Mouse (Mus musculus): ENCODE data around the gene Nxpe3. TPM values are rescaled to one million over a fixed set of nuclear protein-coding genes. Genes with fewer than 3 reads are reported as not detected.
"Not testable (repeated sequence)": the region's sequence is repeated elsewhere in the genome, so short reads cannot be mapped to it uniquely, and the experiment has no call there.

Nxpe3 gene
- polyA plus RNA-seq, 1 experiment from 2014 or later, result 0.81 TPM

GRCm38 (mm10) chr16:55863149-55863815, 31.8 kb downstream of the Nxpe3 start:
- Histone ChIP-seq H3K4me2 (ENCODE audit: low read depth, low read length) (no peak overlapping the region), H3K9ac (ENCODE audit: low read length) (no peak overlapping the region), H3K36me3 (ENCODE audit: control insufficient read depth, insufficient read depth) (no peaks in the 10 kb centered on the region), H3K27ac (ENCODE audit: low read length) (no peak overlapping the region), H3K4me3 (ENCODE audit: low read length) (no peak overlapping the region), H3K9me3 (replicated peaks; ENCODE audit: control insufficient read depth, low read length) (no peaks in the 10 kb centered on the region), H3K27me3 (ENCODE audit: control insufficient read depth, insufficient read depth, low read length) (no peaks in the 10 kb centered on the region), H3K4me1 (ENCODE audit: control insufficient read depth, insufficient read depth, low read length) (no peaks in the 10 kb centered on the region)
- WGBS, result 21% methylated on average over 7 of the region's 7 CpGs
- no peak for ATAC-seq (replicated peaks; ENCODE audit: extremely low read depth, insufficient read depth, low FRiP score)

GRCm38 (mm10) chr16:55861104-55861503, 34.0 kb downstream of the Nxpe3 start:
- no peaks in the 10 kb centered on the region for H3K4me1 ChIP-seq (ENCODE audit: control insufficient read depth, insufficient read depth, low read length)
- no peak overlapping the region for H3K27ac ChIP-seq (ENCODE audit: low read length)
- no peaks in the 10 kb centered on the region for H3K27me3 ChIP-seq (ENCODE audit: control insufficient read depth, insufficient read depth, low read length)
- 65% methylated on average over 3 of the region's 3 CpGs for WGBS
- H3K4me3 ChIP-seq (ENCODE audit: low read length), result no peak overlapping the region
- no peaks in the 10 kb centered on the region for H3K9me3 ChIP-seq (replicated peaks; ENCODE audit: control insufficient read depth, low read length)
- H3K9ac ChIP-seq (ENCODE audit: low read length), result no peak overlapping the region
- peaks cover 2% of the 10 kb centered on the region; the same call in 1 of the 2 replicates for H3K36me3 ChIP-seq (ENCODE audit: control insufficient read depth, insufficient read depth)
- no peak overlapping the region for H3K4me2 ChIP-seq (ENCODE audit: low read depth, low read length)
- no peak for ATAC-seq (replicated peaks; ENCODE audit: extremely low read depth, insufficient read depth, low FRiP score)

- not testable (repeated sequence) for H3K4me1 ChIP-seq (ENCODE audit: control insufficient read depth, insufficient read depth, low read length); H3K9me3 ChIP-seq (replicated peaks; ENCODE audit: control insufficient read depth, low read length); H3K4me3 ChIP-seq (ENCODE audit: low read length); ATAC-seq (replicated peaks; ENCODE audit: extremely low read depth, insufficient read depth, low FRiP score); H3K4me2 ChIP-seq (ENCODE audit: low read depth, low read length); H3K27ac ChIP-seq (ENCODE audit: low read length); H3K36me3 ChIP-seq (ENCODE audit: control insufficient read depth, insufficient read depth); H3K27me3 ChIP-seq (ENCODE audit: control insufficient read depth, insufficient read depth, low read length); H3K9ac ChIP-seq (ENCODE audit: low read length)
- 96% methylated on average over 4 of the region's 4 CpGs for WGBS
Observed at GRCm38 (mm10) chr16:55859421-55859820, 35.7 kb downstream of the Nxpe3 start.

GRCm38 (mm10) chr16:55858465-55858864, 36.6 kb downstream of the Nxpe3 start:
- ATAC-seq (replicated peaks; ENCODE audit: extremely low read depth, insufficient read depth, low FRiP score), result no peak
- WGBS, result 64% methylated on average over 6 of the region's 6 CpGs

GRCm38 (mm10) chr16:55852943-55853727, 42.0 kb downstream of the Nxpe3 start:
- Histone ChIP-seq H3K4me3 (ENCODE audit: low read length) (no peak overlapping the region), H3K4me2 (ENCODE audit: low read depth, low read length) (no peak overlapping the region), H3K27ac (ENCODE audit: low read length) (no peak overlapping the region), H3K27me3 (ENCODE audit: control insufficient read depth, insufficient read depth, low read length) (no peaks in the 10 kb centered on the region), H3K9me3 (replicated peaks; ENCODE audit: control insufficient read depth, low read length) (no peaks in the 10 kb centered on the region), H3K9ac (ENCODE audit: low read length) (no peak overlapping the region), H3K4me1 (ENCODE audit: control insufficient read depth, insufficient read depth, low read length) (no peaks in the 10 kb centered on the region), H3K36me3 (ENCODE audit: control insufficient read depth, insufficient read depth) (peaks cover 2% of the 10 kb centered on the region; the same call in 1 of the 2 replicates)
- ATAC-seq (replicated peaks; ENCODE audit: extremely low read depth, insufficient read depth, low FRiP score), result no peak
- 56% methylated on average over 19 of the region's 19 CpGs for WGBS

More at GRCm38 (mm10) chr16:55858465-55858864, 36.6 kb downstream of the Nxpe3 start:
- Histone ChIP-seq H3K36me3 (ENCODE audit: control insufficient read depth, insufficient read depth) (peaks cover 2% of the 10 kb centered on the region; the same call in 1 of the 2 replicates), H3K9ac (ENCODE audit: low read length) (no peak overlapping the region), H3K4me2 (ENCODE audit: low read depth, low read length) (no peak overlapping the region), H3K9me3 (replicated peaks; ENCODE audit: control insufficient read depth, low read length) (no peaks in the 10 kb centered on the region), H3K4me3 (ENCODE audit: low read length) (no peak overlapping the region), H3K27me3 (ENCODE audit: control insufficient read depth, insufficient read depth, low read length) (no peaks in the 10 kb centered on the region), H3K27ac (ENCODE audit: low read length) (no peak overlapping the region), H3K4me1 (ENCODE audit: control insufficient read depth, insufficient read depth, low read length) (no peaks in the 10 kb centered on the region)

- ATAC-seq (replicated peaks; ENCODE audit: extremely low read depth, insufficient read depth, low FRiP score), result no peak
- no peak overlapping the region for H3K27ac ChIP-seq (ENCODE audit: low read length)
- no peak overlapping the region for H3K4me3 ChIP-seq (ENCODE audit: low read length)
- whole genome bisulfite sequencing, result 65% methylated on average over 4 of the region's 4 CpGs
- H3K4me2 ChIP-seq (ENCODE audit: low read depth, low read length), result no peak overlapping the region
- H3K36me3 ChIP-seq (ENCODE audit: control insufficient read depth, insufficient read depth), result peaks cover 2% of the 10 kb centered on the region; the same call in 1 of the 2 replicates
- no peaks in the 10 kb centered on the region for H3K27me3 ChIP-seq (ENCODE audit: control insufficient read depth, insufficient read depth, low read length)
- H3K9me3 ChIP-seq (replicated peaks; ENCODE audit: control insufficient read depth, low read length), result no peaks in the 10 kb centered on the region
- no peak overlapping the region for H3K9ac ChIP-seq (ENCODE audit: low read length)
- H3K4me1 ChIP-seq (ENCODE audit: control insufficient read depth, insufficient read depth, low read length), result no peaks in the 10 kb centered on the region
Observed at GRCm38 (mm10) chr16:55852515-55852914, 42.6 kb downstream of the Nxpe3 start.

- Histone ChIP-seq H3K4me3 (ENCODE audit: low read length) (no peak overlapping the region), H3K27ac (ENCODE audit: low read length) (no peak overlapping the region), H3K27me3 (ENCODE audit: control insufficient read depth, insufficient read depth, low read length) (no peaks in the 10 kb centered on the region), H3K4me1 (ENCODE audit: control insufficient read depth, insufficient read depth, low read length) (no peaks in the 10 kb centered on the region), H3K9ac (ENCODE audit: low read length) (no peak overlapping the region), H3K4me2 (ENCODE audit: low read depth, low read length) (no peak overlapping the region), H3K36me3 (ENCODE audit: control insufficient read depth, insufficient read depth) (no peaks in the 10 kb centered on the region), H3K9me3 (replicated peaks; ENCODE audit: control insufficient read depth, low read length) (no peaks in the 10 kb centered on the region)
- 82% methylated on average over 3 of the region's 3 CpGs for WGBS
- ATAC-seq (replicated peaks; ENCODE audit: extremely low read depth, insufficient read depth, low FRiP score), result no peak
Observed at GRCm38 (mm10) chr16:55850485-55850884, 44.6 kb downstream of the Nxpe3 start.

GRCm38 (mm10) chr16:55847679-55848078, 47.4 kb downstream of the Nxpe3 start:
- Histone ChIP-seq H3K9me3 (replicated peaks; ENCODE audit: control insufficient read depth, low read length) (no peaks in the 10 kb centered on the region), H3K27me3 (ENCODE audit: control insufficient read depth, insufficient read depth, low read length) (no peaks in the 10 kb centered on the region), H3K27ac (ENCODE audit: low read length) (no peak overlapping the region), H3K9ac (ENCODE audit: low read length) (no peak overlapping the region), H3K36me3 (ENCODE audit: control insufficient read depth, insufficient read depth) (peaks cover 9% of the 10 kb centered on the region; the same call in 1 of the 2 replicates), H3K4me1 (ENCODE audit: control insufficient read depth, insufficient read depth, low read length) (no peaks in the 10 kb centered on the region), H3K4me3 (ENCODE audit: low read length) (no peak overlapping the region), H3K4me2 (ENCODE audit: low read depth, low read length) (no peak overlapping the region)
- 76% methylated on average over 8 of the region's 8 CpGs for WGBS
- ATAC-seq (replicated peaks; ENCODE audit: extremely low read depth, insufficient read depth, low FRiP score), result no peak

GRCm38 (mm10) chr16:55844847-55845246, 50.2 kb downstream of the Nxpe3 start:
- H3K4me1 ChIP-seq (ENCODE audit: control insufficient read depth, insufficient read depth, low read length), result no peaks in the 10 kb centered on the region
- no peak overlapping the region for H3K9ac ChIP-seq (ENCODE audit: low read length)
- 89% methylated on average over 3 of the region's 3 CpGs for WGBS
- peaks cover 9% of the 10 kb centered on the region; the same call in 1 of the 2 replicates for H3K36me3 ChIP-seq (ENCODE audit: control insufficient read depth, insufficient read depth)
- H3K27me3 ChIP-seq (ENCODE audit: control insufficient read depth, insufficient read depth, low read length), result no peaks in the 10 kb centered on the region
- H3K4me3 ChIP-seq (ENCODE audit: low read length), result no peak overlapping the region
- ATAC-seq (replicated peaks; ENCODE audit: extremely low read depth, insufficient read depth, low FRiP score), result no peak
- no peak overlapping the region for H3K27ac ChIP-seq (ENCODE audit: low read length)
- no peaks in the 10 kb centered on the region for H3K9me3 ChIP-seq (replicated peaks; ENCODE audit: control insufficient read depth, low read length)
- H3K4me2 ChIP-seq (ENCODE audit: low read depth, low read length), result no peak overlapping the region

Measured in heart, embryonic 16.5 days (tissue).